ENCODE assay signal across 32 mouse cellular contexts in the genomic region with DNA sequence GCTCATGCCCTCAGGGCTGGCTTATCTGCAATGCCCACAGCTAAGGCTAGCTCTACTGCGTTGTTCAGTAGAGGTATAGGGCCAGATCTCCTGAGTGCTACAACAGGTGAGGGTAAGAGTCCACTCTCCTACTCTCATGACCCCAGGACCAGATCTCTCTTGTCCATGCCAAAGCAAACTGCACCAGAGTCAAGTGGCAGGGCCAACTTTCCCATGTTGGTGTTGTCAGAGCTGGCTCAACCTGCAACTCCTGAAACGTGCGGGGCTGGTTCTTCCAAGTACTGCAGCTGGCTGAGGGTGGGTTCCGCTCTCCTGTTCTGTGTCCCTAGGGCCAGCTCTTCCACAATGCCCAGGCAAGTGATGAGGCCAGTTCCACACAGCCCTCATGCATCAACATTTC.
"Had no signal": no experiment of that assay in that cellular context is flagged by ENCODE, and none has a peak within 500 bp of the region (broad histone marks: within the 10 kb centered on the region; RNA-seq: fewer than 3 reads in every experiment).

No protein-coding gene starts in this region.

- H3K4me3 ChIP-seq: left cerebral cortex, adult 2 months; limb, embryonic 10.5 days; limb, embryonic 12.5 days; limb, embryonic 13.5 days; limb, embryonic 15.5 days; liver, embryonic 12.5 days; liver, embryonic 13.5 days; liver, embryonic 15.5 days; lung, embryonic 15.5 days; megakaryocyte, embryonic 14.5 days; midbrain, embryonic 10.5 days; midbrain, embryonic 12.5 days; midbrain, embryonic 13.5 days; midbrain, embryonic 15.5 days; myocyte; neural tube, embryonic 12.5 days had no signal

- ATAC-seq: liver, embryonic 12.5 days; lung, postnatal 0 days; midbrain, embryonic 13.5 days; midbrain, embryonic 15.5 days; midbrain, embryonic 16.5 days had no signal

- H3K4me2 ChIP-seq: limb, embryonic 12.5 days; limb, embryonic 13.5 days; limb, embryonic 15.5 days; liver, embryonic 11.5 days; liver, embryonic 12.5 days; liver, embryonic 13.5 days; liver, embryonic 15.5 days; lung, embryonic 14.5 days; lung, embryonic 15.5 days; midbrain, embryonic 11.5 days; midbrain, embryonic 12.5 days; midbrain, embryonic 13.5 days; midbrain, embryonic 15.5 days; neural tube, embryonic 12.5 days had no signal

- DNase-seq: left cerebral cortex, postnatal 4 days; liver; liver, embryonic 13.5 days; lung, adult 18-20 months; lung, adult 2 months; lung, embryonic 14.5 days; lung, postnatal 10 days; lung, postnatal 14 days; lung, postnatal 36 days; lung, postnatal 4 days; midbrain, embryonic 14.5 days had no signal

- H3K27ac ChIP-seq: left cerebral cortex, adult 2 months; limb, embryonic 10.5 days; limb, embryonic 12.5 days; limb, embryonic 13.5 days; limb, embryonic 15.5 days; liver, embryonic 12.5 days; liver, embryonic 13.5 days; liver, embryonic 14.5 days; liver, embryonic 15.5 days; lung, embryonic 15.5 days; macrophage; midbrain, embryonic 10.5 days; midbrain, embryonic 12.5 days; midbrain, embryonic 13.5 days; midbrain, embryonic 15.5 days; neural tube, embryonic 12.5 days had no signal

- H3K9me3 ChIP-seq: limb, embryonic 10.5 days; limb, embryonic 12.5 days; limb, embryonic 13.5 days; limb, embryonic 15.5 days; liver, embryonic 12.5 days; liver, embryonic 13.5 days; liver, embryonic 15.5 days; lung, embryonic 15.5 days; megakaryocyte, embryonic 14.5 days; midbrain, embryonic 10.5 days; midbrain, embryonic 12.5 days; midbrain, embryonic 13.5 days; midbrain, embryonic 15.5 days; neural tube, embryonic 12.5 days had no signal

- H3K4me1 ChIP-seq: liver, embryonic 15.5 days; lung, embryonic 15.5 days; neural tube, embryonic 12.5 days had no signal

- H3K9ac ChIP-seq: limb, embryonic 12.5 days; limb, embryonic 13.5 days; limb, embryonic 15.5 days; liver, embryonic 12.5 days; liver, embryonic 13.5 days; liver, embryonic 14.5 days; liver, embryonic 15.5 days; lung, embryonic 14.5 days; lung, embryonic 15.5 days; midbrain, embryonic 12.5 days; midbrain, embryonic 13.5 days; midbrain, embryonic 15.5 days; neural tube, embryonic 12.5 days had no signal

- H3K36me3 ChIP-seq: limb, embryonic 10.5 days; limb, embryonic 12.5 days; limb, embryonic 13.5 days; limb, embryonic 15.5 days; liver, embryonic 12.5 days; liver, embryonic 13.5 days; liver, embryonic 15.5 days; lung, embryonic 15.5 days; midbrain, embryonic 10.5 days; midbrain, embryonic 12.5 days; midbrain, embryonic 13.5 days; midbrain, embryonic 15.5 days; neural tube, embryonic 12.5 days had no signal
